Mouse (Mus musculus) CH12.LX (cell line): Measurements from ENCODE around the gene Agtrap. TPM values are rescaled to one million over a fixed set of nuclear protein-coding genes. Genes with fewer than 3 reads are reported as not detected.

Experiments
- DNase-seq: peaks from one replicate; pipeline ENCODE4 v3.0.0-alpha.2; 2013; ENCODE audit errors: extremely low read depth
- H3K27ac ChIP-seq: 2 replicates; pipeline ENCODE4 v1.5.1; 2012; ENCODE audit warnings: low read depth, mild to moderate bottlenecking, control low read depth, moderate library complexity; ENCODE audit not compliant: insufficient read depth
- H3K27me3 ChIP-seq: replicated peaks from 2 replicates; pipeline ENCODE3; 2012; ENCODE audit warnings: inconsistent platforms
- H3K36me3 ChIP-seq, 2 experiments: replicated peaks in 1 of 2; 2 replicates each; pipeline versions ENCODE3 to v1.6.1; 2012; ENCODE audit warnings: inconsistent platforms in 1 of 2, low read length in 1 of 2, mild to moderate bottlenecking in 1 of 2, mixed read lengths in 1 of 2, moderate library complexity in 1 of 2; ENCODE audit not compliant: control insufficient read depth in 1 of 2, insufficient read depth in 1 of 2
- H3K4me1 ChIP-seq, 2 experiments: 2 replicates each; pipeline ENCODE4 v1.6.1; 2012; ENCODE audit warnings: inconsistent platforms in 1 of 2, moderate library complexity in 1 of 2; ENCODE audit not compliant: insufficient read depth in 2 of 2, control insufficient read depth in 1 of 2
- H3K4me2 ChIP-seq: 2 replicates; pipeline ENCODE4 v1.6.1; 2012; ENCODE audit warnings: low read depth, mild to moderate bottlenecking, control low read depth; ENCODE audit not compliant: poor library complexity, insufficient read depth, severe bottlenecking
- H3K4me3 ChIP-seq, 3 experiments: fragments of 150-350 bp in 1 of 3; sonication (generic) in 1 of 3; replicated peaks in 1 of 3; 2 replicates each; pipeline versions ENCODE3 to v1.5.1; 2011 to 2012; ENCODE audit warnings: low read depth in 2 of 3, low read length in 2 of 3, mild to moderate bottlenecking in 2 of 3, moderate library complexity in 2 of 3, control low read depth in 1 of 3, improper control_type of control experiment in 1 of 3, inconsistent platforms in 1 of 3, mixed read lengths in 1 of 3; ENCODE audit not compliant: poor library complexity in 1 of 3
- H3K79me2 ChIP-seq: replicated peaks from 2 replicates; pipeline ENCODE4 v1.6.1; 2012; ENCODE audit warnings: mild to moderate bottlenecking, moderate library complexity; ENCODE audit not compliant: control insufficient read depth, poor library complexity, insufficient read depth, severe bottlenecking; ENCODE audit errors: extremely low read depth
- H3K9ac ChIP-seq: 2 replicates; pipeline ENCODE4 v1.6.1; 2012; ENCODE audit warnings: low read depth, mild to moderate bottlenecking, control low read depth, moderate library complexity; ENCODE audit not compliant: insufficient read depth
- H3K9me3 ChIP-seq: replicated peaks from 2 replicates; pipeline ENCODE3; 2012; ENCODE audit warnings: low read length, inconsistent platforms, mixed read lengths
- BHLHE40 ChIP-seq: IDR thresholded peaks from 2 replicates; pipeline ENCODE4 v1.6.1; 2011; ENCODE audit warnings: mild to moderate bottlenecking, low read depth, low read length, improper control_type of control experiment
- CHD2 ChIP-seq: IDR thresholded peaks from 2 replicates; pipeline ENCODE4 v1.6.1; 2011; ENCODE audit warnings: low read length, improper control_type of control experiment
- ELF1 ChIP-seq: IDR thresholded peaks from 2 replicates; pipeline ENCODE4 v1.6.1; 2014; ENCODE audit warnings: low read depth, mild to moderate bottlenecking, inconsistent platforms, low read length, improper control_type of control experiment
- ETS1 ChIP-seq: conservative IDR thresholded peaks from 2 replicates; pipeline ENCODE4 v1.6.1; 2012; ENCODE audit warnings: low read depth, mild to moderate bottlenecking, inconsistent platforms, low read length, improper control_type of control experiment, moderate library complexity
- GABPA ChIP-seq: IDR thresholded peaks from 2 replicates; pipeline ENCODE4 v1.6.1; 2012; ENCODE audit warnings: low read depth, low read length, improper control_type of control experiment, inconsistent platforms; ENCODE audit not compliant: insufficient replicate concordance
- IRF4 ChIP-seq: IDR thresholded peaks from 2 replicates; pipeline ENCODE4 v1.6.1; 2014; ENCODE audit warnings: low read depth, mild to moderate bottlenecking, inconsistent platforms, low read length, improper control_type of control experiment
- JUN ChIP-seq: IDR thresholded peaks from 2 replicates; pipeline ENCODE4 v1.6.1; 2011; ENCODE audit warnings: low read depth, mild to moderate bottlenecking, low read length, improper control_type of control experiment, moderate library complexity; ENCODE audit not compliant: insufficient read depth
- JUND ChIP-seq: conservative IDR thresholded peaks from 2 replicates; pipeline ENCODE4 v1.6.1; 2011; ENCODE audit warnings: low read depth, low read length, improper control_type of control experiment
- MAFK ChIP-seq: IDR thresholded peaks from 2 replicates; pipeline ENCODE4 v1.6.1; 2011; ENCODE audit warnings: low read length, improper control_type of control experiment; ENCODE audit not compliant: insufficient replicate concordance
- MAX ChIP-seq: IDR thresholded peaks from 2 replicates; pipeline ENCODE4 v1.6.1; 2011; ENCODE audit warnings: low read length, improper control_type of control experiment
- MAZ ChIP-seq: IDR thresholded peaks from 2 replicates; pipeline ENCODE4 v1.6.1; 2012; ENCODE audit warnings: low read depth, mild to moderate bottlenecking, inconsistent platforms, low read length, improper control_type of control experiment, moderate library complexity
- NELFE ChIP-seq: IDR thresholded peaks from 2 replicates; pipeline ENCODE4 v1.6.1; 2011; ENCODE audit warnings: low read depth, low read length, improper control_type of control experiment
- NRF1 ChIP-seq: IDR thresholded peaks from 2 replicates; pipeline ENCODE4 v1.6.1; 2014; ENCODE audit warnings: low read depth, mild to moderate bottlenecking, inconsistent platforms, low read length, improper control_type of control experiment, moderate library complexity
- POLR2AphosphoS2 ChIP-seq: IDR thresholded peaks from 2 replicates; pipeline ENCODE4 v1.6.1; 2011; ENCODE audit warnings: low read depth, low read length, improper control_type of control experiment
- RCOR1 ChIP-seq: conservative IDR thresholded peaks from 2 replicates; pipeline ENCODE4 v1.6.1; 2012; ENCODE audit warnings: low read depth, mild to moderate bottlenecking, inconsistent platforms, low read length, improper control_type of control experiment
- SIN3A ChIP-seq: IDR thresholded peaks from 2 replicates; pipeline ENCODE4 v1.6.1; 2012; ENCODE audit warnings: low read length, improper control_type of control experiment, inconsistent platforms
- TBP ChIP-seq: conservative IDR thresholded peaks from 2 replicates; pipeline ENCODE4 v1.6.1; 2011; ENCODE audit warnings: low read depth, low read length, improper control_type of control experiment
- UBTF ChIP-seq: IDR thresholded peaks from 2 replicates; pipeline ENCODE4 v1.6.1; 2012; ENCODE audit warnings: low read depth, mild to moderate bottlenecking, inconsistent platforms, low read length, improper control_type of control experiment, moderate library complexity
- USF1 ChIP-seq: IDR thresholded peaks from 2 replicates; pipeline ENCODE4 v1.6.1; 2014; ENCODE audit warnings: low read depth, mild to moderate bottlenecking, inconsistent platforms, low read length, improper control_type of control experiment
- USF2 ChIP-seq: conservative IDR thresholded peaks from 2 replicates; pipeline ENCODE4 v1.6.1; 2011; ENCODE audit warnings: low read depth, low read length, improper control_type of control experiment
- ZKSCAN1 ChIP-seq: IDR thresholded peaks from 2 replicates; pipeline ENCODE4 v1.6.1; 2012; ENCODE audit warnings: low read depth, inconsistent platforms, low read length, improper control_type of control experiment, borderline replicate concordance
- ZMIZ1 ChIP-seq: IDR thresholded peaks from 2 replicates; pipeline ENCODE4 v1.6.1; 2012; ENCODE audit warnings: low read depth, mild to moderate bottlenecking, inconsistent platforms, low read length, improper control_type of control experiment
- ZNF384 ChIP-seq: IDR thresholded peaks from 2 replicates; pipeline ENCODE4 v1.6.1; 2012; ENCODE audit warnings: low read depth, low read length, improper control_type of control experiment, inconsistent platforms
- dilution Hi-C: fragments of 300-500 bp; cut with MboI; formaldehyde crosslinking; loops from 2 replicates; pipeline ENCODE4 v1.14.3; 2020; ENCODE audit warnings: low sequenced_read_pairs; ENCODE audit not compliant: extremely low pct_unique_long_range_greater_than_20kb, extremely low pct_ligation_motif_present
- in situ Hi-C: fragments of 300-500 bp; cut with MboI; formaldehyde crosslinking; loops from 3 replicates; pipeline ENCODE4 v1.14.3; 2019; ENCODE audit warnings: low sequenced_read_pairs, low pct_ligation_motif_present, low pct_unique_long_range_greater_than_20kb, mixed read lengths
- polyA plus RNA-seq: library from polyadenylated mRNA; unstranded; fragments of >175 nt; gene quantifications from 2 replicates; pipeline ENCODE4 v1.2.1, GENCODE M21; 2012; ENCODE audit warnings: low read depth; ENCODE audit not compliant: insufficient read length
- total RNA-seq, 2 experiments: library from RNA; depleted of rRNA; stranded (reverse); fragments of 300-350 nt in 1 of 2; fragments of >200 nt in 1 of 2; gene quantifications; 2 replicates each; pipeline ENCODE4 v1.2.3; 2012 to 2014

The Agtrap gene
- total and polyA plus RNA-seq, 3 experiments: 4.1 to 6.2 (median 5.9) TPM

DNA sequence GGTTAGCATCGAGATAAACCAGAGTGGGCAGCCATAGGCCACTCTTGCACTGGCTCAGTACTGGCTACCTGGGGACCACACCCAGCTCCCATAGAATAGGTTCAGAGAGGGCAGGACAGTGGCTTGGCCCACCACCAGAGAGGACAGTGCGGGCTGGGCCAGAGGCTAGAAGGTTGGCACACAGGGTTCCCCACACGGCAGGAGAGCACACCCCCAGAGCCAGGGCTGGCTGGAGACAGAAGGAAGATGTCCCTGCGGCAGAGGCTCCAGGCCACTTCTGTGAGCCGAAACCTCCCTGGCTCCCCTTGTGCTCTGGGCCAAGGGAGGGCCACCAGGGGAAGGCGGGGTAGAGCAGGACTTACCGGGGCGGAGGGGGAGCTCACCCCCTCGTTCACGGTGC, 6.6 kb downstream of the Agtrap start:
- H3K4me2 ChIP-seq: no peak overlapping the region
- H3K4me3 ChIP-seq: no peak overlapping the region
- no peaks in the 10 kb centered on the region for H3K79me2 ChIP-seq
- in situ Hi-C loops: no loop called here
- DNase-seq: no peak
- H3K27ac ChIP-seq: no peak overlapping the region
- dilution Hi-C loops: no loop called here
- no peaks in the 10 kb centered on the region for H3K4me1 ChIP-seq
- H3K9me3 ChIP-seq: no peaks in the 10 kb centered on the region
- TF ChIP-seq ELF1 (no peak), UBTF (no peak), NELFE (no peak), MAZ (no peak), SIN3A (no peak), JUN (no peak), NRF1 (no peak), ZKSCAN1 (no peak), POLR2AphosphoS2 (no peak)
- TF ChIP-seq, all 38 proteins: peak for 0
- H3K9ac ChIP-seq: no peak overlapping the region
- peaks cover 28 to 42% of the 10 kb centered on the region in 2 experiments for H3K36me3 ChIP-seq
- H3K27me3 ChIP-seq: no peaks in the 10 kb centered on the region

DNA sequence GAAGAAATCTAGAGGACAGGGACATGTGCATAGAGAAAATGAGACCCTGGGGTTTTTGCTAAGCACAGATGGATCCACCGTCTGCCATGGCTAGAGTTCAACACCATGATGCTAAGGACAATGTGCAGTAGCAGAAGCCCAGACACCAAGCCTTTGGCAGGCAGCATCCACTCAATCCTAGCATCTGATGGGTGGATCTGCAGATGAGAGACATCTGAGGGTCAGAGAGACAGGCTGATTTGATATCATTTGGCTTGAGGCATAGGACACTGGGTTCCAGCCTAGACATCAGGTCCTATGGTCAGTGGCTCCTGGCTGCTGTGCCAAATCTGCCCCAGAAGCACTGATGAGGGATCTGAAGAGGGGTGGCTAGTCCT, 7.2 kb downstream of the Agtrap start:
- Histone ChIP-seq H3K27me3 (no peaks in the 10 kb centered on the region), H3K9ac (no peak overlapping the region), H3K9me3 (no peaks in the 10 kb centered on the region), H3K36me3 (peaks cover 28 to 42% of the 10 kb centered on the region in 2 experiments), H3K4me2 (no peak overlapping the region), H3K27ac (no peak overlapping the region), H3K4me1 (no peaks in the 10 kb centered on the region), H3K4me3 (no peak overlapping the region), H3K79me2 (no peaks in the 10 kb centered on the region)
- in situ Hi-C loops (no loop called here), dilution Hi-C loops (no loop called here)
- no peak for DNase-seq
- no peak for TF ChIP-seq BHLHE40
- no peak for TF ChIP-seq JUN
- no peak for TF ChIP-seq MAFK
- TF ChIP-seq NELFE: no peak

GRCm38 (mm10) chr4:148079944-148080596, 7.8 kb downstream of the Agtrap start:
- H3K4me2 ChIP-seq: no peak overlapping the region
- dilution Hi-C loops: no loop called here
- no peaks in the 10 kb centered on the region for H3K4me1 ChIP-seq
- H3K36me3 ChIP-seq: peaks cover 28 to 42% of the 10 kb centered on the region in 2 experiments
- no peak overlapping the region for H3K27ac ChIP-seq
- TF ChIP-seq USF2 (no peak), RCOR1 (no peak), TBP (no peak), CHD2 (no peak), USF1 (no peak), SIN3A (no peak), IRF4 (no peak), MAX (no peak), ZMIZ1 (no peak), ELF1 (no peak), BHLHE40 (no peak), MAZ (no peak), JUND (no peak), ZNF384 (no peak), GABPA (no peak), UBTF (no peak), ETS1 (no peak), NRF1 (no peak)
- in situ Hi-C loops: no loop called here
- no peaks in the 10 kb centered on the region for H3K9me3 ChIP-seq
- H3K4me3 ChIP-seq: no peak overlapping the region
- DNase-seq: no peak
- peaks cover under 1% of the 10 kb centered on the region for H3K27me3 ChIP-seq
- no peak overlapping the region for H3K9ac ChIP-seq
- no peaks in the 10 kb centered on the region for H3K79me2 ChIP-seq
